Mouse (Mus musculus): ENCODE data around the gene Tcf25.

- TF ChIP-seq CTCF (IDR thresholded peaks at IDR 0.05; ENCODE audit: extremely low read depth, insufficient read depth, low read length) (no peak), POLR2A (IDR thresholded peaks at IDR 0.05; ENCODE audit: extremely low read depth, insufficient read depth, low read length) (no peak)
Measured at GRCm38 (mm10) chr8:123445981-123446380, 72.4 kb downstream of the Tcf25 start.
